Mouse (Mus musculus) CH12.LX (cell line): ENCODE measurements at regions not wholly inside any gene's neighbourhood (a gene's known extent, or its start where the extent isn't known, plus 50 kb on each side); places are given as distances from the start of the nearest gene placed in this dataset.

Experiments
- CTCF ChIP-seq, 2 experiments: IDR thresholded peaks in 1 of 2; conservative IDR thresholded peaks in 1 of 2; 2 replicates each; pipeline ENCODE4 v1.5.1; 2011 to 2012; ENCODE audit warnings: low read depth in 2 of 2, low read length in 2 of 2, improper control_type of control experiment in 1 of 2, inconsistent platforms in 1 of 2, mild to moderate bottlenecking in 1 of 2, moderate library complexity in 1 of 2
- KAT2A ChIP-seq: IDR thresholded peaks from 2 replicates; pipeline ENCODE4 v1.6.1; 2012; ENCODE audit warnings: low read length, improper control_type of control experiment, inconsistent platforms; ENCODE audit not compliant: insufficient replicate concordance
- MAX ChIP-seq: IDR thresholded peaks from 2 replicates; pipeline ENCODE4 v1.6.1; 2011; ENCODE audit warnings: low read length, improper control_type of control experiment
- NELFE ChIP-seq: IDR thresholded peaks from 2 replicates; pipeline ENCODE4 v1.6.1; 2011; ENCODE audit warnings: low read depth, low read length, improper control_type of control experiment
- NRF1 ChIP-seq: IDR thresholded peaks from 2 replicates; pipeline ENCODE4 v1.6.1; 2014; ENCODE audit warnings: low read depth, mild to moderate bottlenecking, inconsistent platforms, low read length, improper control_type of control experiment, moderate library complexity
- POLR2A ChIP-seq: IDR thresholded peaks from 2 replicates; pipeline ENCODE4 v1.6.1; 2011; ENCODE audit warnings: low read depth, mild to moderate bottlenecking, improper control_type of control experiment, low read length
- RCOR1 ChIP-seq: conservative IDR thresholded peaks from 2 replicates; pipeline ENCODE4 v1.6.1; 2012; ENCODE audit warnings: low read depth, mild to moderate bottlenecking, inconsistent platforms, low read length, improper control_type of control experiment
- USF2 ChIP-seq: conservative IDR thresholded peaks from 2 replicates; pipeline ENCODE4 v1.6.1; 2011; ENCODE audit warnings: low read depth, low read length, improper control_type of control experiment
- ZC3H11A ChIP-seq: IDR thresholded peaks from 2 replicates; pipeline ENCODE4 v1.6.1; 2012; ENCODE audit warnings: low read depth, mild to moderate bottlenecking, inconsistent platforms, low read length, improper control_type of control experiment
- ZKSCAN1 ChIP-seq: IDR thresholded peaks from 2 replicates; pipeline ENCODE4 v1.6.1; 2012; ENCODE audit warnings: low read depth, inconsistent platforms, low read length, improper control_type of control experiment, borderline replicate concordance

- TF ChIP-seq CTCF (conservative IDR thresholded peaks at IDR 0.05 in 1 of 2, IDR thresholded peaks at IDR 0.05 in 1 of 2; ENCODE audit: low read depth in 2 of 2, low read length in 2 of 2), result no peak
- no peak for TF ChIP-seq ZC3H11A
- no peak for TF ChIP-seq ZKSCAN1
- TF ChIP-seq POLR2A, result no peak
- no peak for TF ChIP-seq KAT2A
- TF ChIP-seq RCOR1, result no peak
- TF ChIP-seq USF2, result no peak
- TF ChIP-seq MAX, result no peak
- no peak for TF ChIP-seq NELFE
- TF ChIP-seq NRF1, result no peak
Measured at GRCm38 (mm10) chr1:90502371-90502770, 100.4 kb upstream of the Cops8 start.
